Mouse (Mus musculus): Measurements from ENCODE around the gene Kcnt1.
"Not testable (repeated sequence)": the region's sequence is repeated elsewhere in the genome, so short reads cannot be mapped to it uniquely, and the experiment has no call there.

The Kcnt1 gene

GRCm38 (mm10) chr2:25863337-25864131 is at the start of gene Kcnt1:
TSS of gene Kcnt1 (plus strand) at chr2:25863734.
- DNase-seq (ENCODE audit: low spot score), result no peak

- not testable (repeated sequence) for DNase-seq (ENCODE audit: low spot score)
These were observed 47.8 kb upstream of the Kcnt1 start, which contains the start of gene Glt6d1 for GRCm38 (mm10) chr2:25815748-25816147. TSS of gene Glt6d1 (minus strand) at chr2:25815848.

- DNase-seq (ENCODE audit: low spot score), result no peak
These were observed 40.7 kb upstream of the Kcnt1 start, which contains the start of gene Lcn9 for GRCm38 (mm10) chr2:25822806-25823205. TSS of gene Lcn9 (plus strand) at chr2:25823153.

GRCm38 (mm10) chr2:25824751-25825150 is 38.8 kb upstream of the Kcnt1 start:
- DNase-seq (ENCODE audit: low spot score), result no peak

- DNase-seq (ENCODE audit: low spot score), result peak; percentile 61
These were observed 35.1 kb upstream of the Kcnt1 start for GRCm38 (mm10) chr2:25828344-25828947.

- DNase-seq (ENCODE audit: low spot score), result no peak
These were observed 32.7 kb upstream of the Kcnt1 start for GRCm38 (mm10) chr2:25830786-25831185.

- peak; percentile 40 for DNase-seq (ENCODE audit: low spot score)
These were observed 27.2 kb upstream of the Kcnt1 start for GRCm38 (mm10) chr2:25836291-25836690.

DNA sequence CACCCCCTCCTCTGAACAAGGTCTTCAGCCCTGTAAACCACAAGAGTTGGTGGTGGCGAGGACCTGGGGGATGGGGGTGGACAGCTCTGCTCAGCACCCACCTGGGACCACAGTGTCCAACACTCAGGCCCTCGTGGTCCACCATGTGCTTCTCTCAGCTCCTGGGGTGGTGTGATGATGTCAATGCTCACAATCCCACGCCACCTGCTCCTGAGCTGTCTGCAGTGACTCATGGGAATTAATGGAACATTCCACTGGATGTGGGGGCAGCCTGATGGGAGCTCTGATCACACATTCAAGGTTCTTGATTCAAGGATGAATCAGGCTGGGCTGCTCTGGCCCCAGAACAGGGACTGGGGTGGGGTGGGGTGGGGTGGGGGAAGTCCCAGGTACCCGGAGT is 21.4 kb upstream of the Kcnt1 start:
- DNase-seq (ENCODE audit: low spot score), result no peak

GRCm38 (mm10) chr2:25842758-25843157 is 20.8 kb upstream of the Kcnt1 start:
- no peak for DNase-seq (ENCODE audit: low spot score)

DNA sequence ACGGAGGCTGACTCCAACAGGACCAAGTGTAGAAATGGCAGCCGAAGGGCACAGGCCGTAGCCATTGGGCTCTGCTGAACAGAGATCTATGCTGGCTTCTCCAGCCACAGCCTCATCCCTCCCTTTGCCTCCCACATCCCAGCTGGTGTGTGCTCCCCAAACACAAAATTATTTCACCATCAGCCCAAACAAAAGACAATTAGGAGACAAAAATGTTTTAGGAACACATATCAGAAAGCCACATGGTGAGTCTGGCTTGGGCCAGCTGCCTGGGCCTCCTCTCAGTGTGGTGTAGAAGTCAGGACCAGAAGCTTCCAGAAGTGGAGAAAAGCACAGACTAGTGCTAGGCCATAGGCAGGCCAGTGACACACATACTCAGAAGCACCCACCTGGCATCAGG is 19.4 kb upstream of the Kcnt1 start:
- no peak for DNase-seq (ENCODE audit: low spot score)

GRCm38 (mm10) chr2:25846516-25846915 is 17.0 kb upstream of the Kcnt1 start:
- no peak for DNase-seq (ENCODE audit: low spot score)

GRCm38 (mm10) chr2:25847226-25847625 is 16.3 kb upstream of the Kcnt1 start, which contains the start of gene Sohlh1:
TSS of gene Sohlh1 (minus strand) at chr2:25847248.
- DNase-seq (ENCODE audit: low spot score), result no peak

DNA sequence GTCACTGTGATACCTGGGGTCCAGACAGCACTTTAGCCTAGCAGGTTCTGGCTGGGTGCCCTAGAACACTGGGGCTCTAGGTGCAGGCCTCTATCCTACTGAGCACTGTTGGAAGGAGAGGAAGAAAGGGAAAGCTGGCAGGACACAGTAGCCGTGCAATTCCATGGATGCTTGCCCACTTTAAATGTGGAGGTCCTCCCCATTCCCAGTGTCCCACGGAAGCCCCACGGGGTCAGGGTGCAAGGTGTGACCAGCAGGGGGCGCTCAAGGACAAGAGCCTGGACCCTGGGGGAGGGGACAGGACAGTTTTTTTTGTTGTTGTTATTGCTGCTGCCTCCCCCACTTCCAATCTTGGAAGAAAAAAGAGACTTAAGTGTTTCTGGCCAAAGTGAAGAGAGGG is 13.2 kb upstream of the Kcnt1 start:
- DNase-seq (ENCODE audit: low spot score), result peak; percentile 31

- peak; percentile 15 for DNase-seq (ENCODE audit: low spot score)
These were observed 10.9 kb upstream of the Kcnt1 start for GRCm38 (mm10) chr2:25852626-25853025.

GRCm38 (mm10) chr2:25853998-25854397 is 9.5 kb upstream of the Kcnt1 start:
- peak; percentile 15 for DNase-seq (ENCODE audit: low spot score)

- DNase-seq (ENCODE audit: low spot score), result no peak
These were observed 3.6 kb upstream of the Kcnt1 start for GRCm38 (mm10) chr2:25859891-25860290.

DNA sequence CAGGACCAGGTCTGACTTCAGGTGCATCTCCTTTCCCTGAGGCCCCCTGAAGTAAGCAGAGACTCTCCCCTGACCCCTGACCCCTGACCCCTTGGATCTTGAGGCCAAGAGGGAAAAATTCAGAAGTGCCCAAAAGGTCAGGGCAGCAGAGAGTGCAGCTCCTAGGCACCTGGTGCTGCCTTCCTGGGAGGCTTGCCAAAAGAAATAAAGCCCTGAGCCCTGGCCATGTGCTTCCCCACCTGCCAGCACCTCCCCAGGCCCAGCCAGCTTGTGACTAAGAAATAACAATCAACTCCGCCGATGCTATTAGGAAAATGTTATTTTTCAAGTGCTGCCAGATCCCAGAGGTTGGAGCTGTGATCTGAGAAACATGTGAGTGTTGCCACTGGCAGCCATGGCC is 1.5 kb upstream of the Kcnt1 start:
- no peak for DNase-seq (ENCODE audit: low spot score)

- no peak for DNase-seq (ENCODE audit: low spot score)
These were observed 751 bp upstream of the Kcnt1 start for GRCm38 (mm10) chr2:25862696-25863270.

DNA sequence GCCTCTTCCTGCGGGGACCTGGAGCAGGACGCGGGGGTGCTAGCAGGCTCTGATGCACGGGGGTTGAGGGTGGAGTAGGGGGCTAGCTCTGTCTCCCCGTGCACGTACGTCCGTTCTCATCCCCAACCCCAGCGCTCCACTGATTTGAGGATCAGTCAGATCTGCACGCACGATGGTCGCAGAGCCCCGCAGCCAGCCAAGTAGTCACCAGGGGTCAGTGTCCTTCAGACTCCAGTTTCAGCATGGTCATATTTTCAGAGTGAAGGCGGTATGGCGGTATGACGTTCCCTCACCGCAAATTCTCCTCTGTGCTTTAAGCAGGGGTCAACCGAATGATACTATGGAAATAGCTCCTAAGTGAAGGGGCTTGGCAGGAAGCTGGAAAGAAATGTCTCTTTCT is 696 bp downstream of the Kcnt1 start:
- DNase-seq (ENCODE audit: low spot score), result no peak

GRCm38 (mm10) chr2:25865412-25865811 is 1.9 kb downstream of the Kcnt1 start:
- DNase-seq (ENCODE audit: low spot score), result no peak

DNA sequence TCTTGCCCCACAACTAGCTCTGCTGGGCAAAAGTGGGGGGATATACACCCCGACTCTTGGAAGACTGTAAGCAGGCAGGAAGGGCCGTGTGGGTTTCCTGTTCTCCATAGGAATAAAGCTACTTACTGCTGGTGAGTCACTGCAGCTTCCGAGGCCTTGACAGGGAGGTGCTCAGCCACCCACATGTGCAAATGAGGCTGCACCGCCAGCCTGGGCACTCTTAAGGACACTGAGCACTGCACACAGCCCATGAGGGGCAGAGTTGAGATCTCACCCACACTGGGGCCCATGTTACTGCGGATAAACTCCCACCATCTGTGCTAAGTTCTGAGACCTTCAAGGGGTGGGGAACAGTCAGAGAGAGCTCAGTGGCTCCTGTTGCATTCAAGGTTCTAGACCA is 3.1 kb downstream of the Kcnt1 start:
- DNase-seq (ENCODE audit: low spot score), result no peak

DNA sequence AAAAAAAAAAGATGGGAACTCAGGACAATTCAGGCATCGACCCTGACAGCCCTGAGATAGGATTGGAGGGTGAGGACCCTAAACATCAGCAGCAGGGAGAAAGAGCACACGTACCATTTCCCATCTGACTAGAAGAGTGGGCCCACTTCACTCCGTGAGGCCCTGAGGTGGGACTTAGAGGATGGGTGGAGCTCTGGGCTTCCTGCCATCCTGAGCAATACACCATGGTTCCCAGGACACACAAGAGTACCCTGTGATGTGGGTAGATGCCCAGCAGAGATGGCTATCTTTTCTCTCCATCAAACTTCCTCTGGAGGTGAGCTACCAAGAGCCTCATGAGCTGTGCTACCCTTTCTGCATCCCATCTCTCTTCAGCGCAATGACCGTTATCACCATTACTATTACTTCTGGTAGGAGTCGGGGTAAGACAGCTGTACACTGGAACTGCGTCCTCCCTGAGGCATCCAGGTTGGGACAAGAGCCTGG is 13.8 kb downstream of the Kcnt1 start:
- DNase-seq (ENCODE audit: low spot score), result no peak

- no peak for DNase-seq (ENCODE audit: low spot score)
These were observed 14.3 kb downstream of the Kcnt1 start for GRCm38 (mm10) chr2:25877736-25878268.

Data from T-cell, adult 2 months (primary cell).